Mouse (Mus musculus): ENCODE results near the gene Flt1. TPM values are rescaled to one million over a fixed set of nuclear protein-coding genes. Genes with fewer than 3 reads are reported as not detected.

Gene Flt1
- 1 to 10 TPM; 1.9 to 2.2 TPM for total RNA-seq (2023)

GRCm38 (mm10) chr5:147725831-147726700 lies at the start of gene Flt1:
Gene Flt1, minus strand, starts transcription at chr5:147726011.

Other genes starting within 250 kb of the Flt1 start
- 10 to 100 TPM; 82.4 to 88.8 TPM for gene Pomp, start 134.4 kb upstream of the Flt1 start, total RNA-seq (2023)
- 10 to 100 TPM; 17.6 to 20.6 TPM for gene Slc46a3, start 168.8 kb upstream of the Flt1 start, total RNA-seq (2023)
- 1 to 10 TPM; 1.4 to 1.8 TPM for gene Mtus2, start 231.3 kb upstream of the Flt1 start, total RNA-seq (2023)